Mouse (Mus musculus): ENCODE data around the gene Snx32. TPM values are rescaled to one million over a fixed set of nuclear protein-coding genes. Genes with fewer than 3 reads are reported as not detected.

Snx32 gene
- polyA plus RNA-seq, 1 experiment from 2014 or later = 5.7 TPM

- Histone ChIP-seq H3K4me3 (ENCODE audit: low read depth, low read length) (no peak overlapping the region), H3K4me2 (ENCODE audit: low read depth, low read length) (no peak overlapping the region), H3K9me3 (replicated peaks; ENCODE audit: control insufficient read depth, low read length) (no peaks in the 10 kb centered on the region), H3K27ac (ENCODE audit: low read length) (no peak overlapping the region), H3K9ac (ENCODE audit: low read depth, low read length) (no peak overlapping the region), H3K4me1 (ENCODE audit: control insufficient read depth, low read depth, low read length) (peaks cover 8% of the 10 kb centered on the region), H3K27me3 (ENCODE audit: control insufficient read depth, insufficient read depth, low read depth, low read length) (peaks cover 31% of the 10 kb centered on the region), H3K36me3 (ENCODE audit: control insufficient read depth, insufficient read depth) (no peaks in the 10 kb centered on the region)
- WGBS (ENCODE audit: insufficient replicate concordance) = 65% methylated on average over 10 of the region's 10 CpGs
- ATAC-seq (ENCODE audit: low read depth) = no peak
Measured at GRCm38 (mm10) chr19:5477004-5477667, 33.2 kb downstream of the Snx32 start.

- Histone ChIP-seq H3K9ac (ENCODE audit: low read depth, low read length) (peak overlapping the region; percentile 15; the same call in 1 of the 2 replicates), H3K4me3 (ENCODE audit: low read depth, low read length) (peak overlapping the region; percentile 54), H3K4me1 (ENCODE audit: control insufficient read depth, low read depth, low read length) (peaks cover 8% of the 10 kb centered on the region), H3K4me2 (ENCODE audit: low read depth, low read length) (peak overlapping the region; percentile 69), H3K36me3 (ENCODE audit: control insufficient read depth, insufficient read depth) (no peaks in the 10 kb centered on the region), H3K27ac (ENCODE audit: low read length) (no peak overlapping the region), H3K9me3 (replicated peaks; ENCODE audit: control insufficient read depth, low read length) (no peaks in the 10 kb centered on the region), H3K27me3 (ENCODE audit: control insufficient read depth, insufficient read depth, low read depth, low read length) (peaks cover 31% of the 10 kb centered on the region)
- WGBS (ENCODE audit: insufficient replicate concordance) = 40% methylated on average over 13 of the region's 13 CpGs
- ATAC-seq (ENCODE audit: low read depth) = no peak; the same call in 1 of the 2 replicates
Measured at GRCm38 (mm10) chr19:5475069-5475714, 35.1 kb downstream of the Snx32 start.

- WGBS (ENCODE audit: insufficient replicate concordance) = 2% methylated on average over 57 of the region's 68 CpGs
- Histone ChIP-seq H3K36me3 (ENCODE audit: control insufficient read depth, insufficient read depth) (no peaks in the 10 kb centered on the region), H3K9ac (ENCODE audit: low read depth, low read length) (peak overlapping the region; percentile 53), H3K9me3 (replicated peaks; ENCODE audit: control insufficient read depth, low read length) (no peaks in the 10 kb centered on the region), H3K4me1 (ENCODE audit: control insufficient read depth, low read depth, low read length) (peaks cover 8% of the 10 kb centered on the region), H3K4me3 (ENCODE audit: low read depth, low read length) (peak overlapping the region; percentile 54), H3K27ac (ENCODE audit: low read length) (no peak overlapping the region), H3K4me2 (ENCODE audit: low read depth, low read length) (peak overlapping the region; percentile 69), H3K27me3 (ENCODE audit: control insufficient read depth, insufficient read depth, low read depth, low read length) (peaks cover 31% of the 10 kb centered on the region)
- ATAC-seq (ENCODE audit: low read depth) = peak; percentile 42
Measured at GRCm38 (mm10) chr19:5474281-5475068, 35.9 kb downstream of the Snx32 start.

GRCm38 (mm10) chr19:5473720-5474119 lies 36.6 kb downstream of the Snx32 start, which contains the start of gene Efemp2:
Efemp2 (plus strand) TSS chr19:5473954.
- Histone ChIP-seq H3K9me3 (replicated peaks; ENCODE audit: control insufficient read depth, low read length) (no peaks in the 10 kb centered on the region), H3K27ac (ENCODE audit: low read length) (no peak within 1 kb of the TSS), H3K4me2 (ENCODE audit: low read depth, low read length) (peak within 1 kb of the TSS; percentile 69), H3K9ac (ENCODE audit: low read depth, low read length) (peak within 1 kb of the TSS; percentile 53), H3K27me3 (ENCODE audit: control insufficient read depth, insufficient read depth, low read depth, low read length) (peaks cover 31% of the 10 kb centered on the region), H3K4me3 (ENCODE audit: low read depth, low read length) (peak within 1 kb of the TSS; percentile 54), H3K36me3 (ENCODE audit: control insufficient read depth, insufficient read depth) (no peaks in the 10 kb centered on the region), H3K4me1 (ENCODE audit: control insufficient read depth, low read depth, low read length) (peaks cover 8% of the 10 kb centered on the region)
- peak; percentile 63 for ATAC-seq (ENCODE audit: low read depth)
- WGBS (ENCODE audit: insufficient replicate concordance) = 5% methylated on average over 22 of the region's 22 CpGs

- Histone ChIP-seq H3K36me3 (ENCODE audit: control insufficient read depth, insufficient read depth) (no peaks in the 10 kb centered on the region), H3K4me2 (ENCODE audit: low read depth, low read length) (no peak overlapping the region), H3K4me3 (ENCODE audit: low read depth, low read length) (no peak overlapping the region), H3K9ac (ENCODE audit: low read depth, low read length) (no peak overlapping the region), H3K4me1 (ENCODE audit: control insufficient read depth, low read depth, low read length) (peaks cover 8% of the 10 kb centered on the region), H3K27me3 (ENCODE audit: control insufficient read depth, insufficient read depth, low read depth, low read length) (peaks cover 31% of the 10 kb centered on the region), H3K27ac (ENCODE audit: low read length) (no peak overlapping the region), H3K9me3 (replicated peaks; ENCODE audit: control insufficient read depth, low read length) (no peaks in the 10 kb centered on the region)
- 60% methylated on average over 3 of the region's 3 CpGs for WGBS (ENCODE audit: insufficient replicate concordance)
- ATAC-seq (ENCODE audit: low read depth) = no peak
Measured at GRCm38 (mm10) chr19:5472857-5473256, 37.5 kb downstream of the Snx32 start.

GRCm38 (mm10) chr19:5471846-5472245 lies 38.5 kb downstream of the Snx32 start:
- 50% methylated on average over 5 of the region's 5 CpGs for WGBS (ENCODE audit: insufficient replicate concordance)
- Histone ChIP-seq H3K4me2 (ENCODE audit: low read depth, low read length) (no peak overlapping the region), H3K9me3 (replicated peaks; ENCODE audit: control insufficient read depth, low read length) (no peaks in the 10 kb centered on the region), H3K4me1 (ENCODE audit: control insufficient read depth, low read depth, low read length) (peaks cover 8% of the 10 kb centered on the region), H3K36me3 (ENCODE audit: control insufficient read depth, insufficient read depth) (no peaks in the 10 kb centered on the region), H3K4me3 (ENCODE audit: low read depth, low read length) (no peak overlapping the region), H3K9ac (ENCODE audit: low read depth, low read length) (no peak overlapping the region), H3K27ac (ENCODE audit: low read length) (no peak overlapping the region), H3K27me3 (ENCODE audit: control insufficient read depth, insufficient read depth, low read depth, low read length) (peaks cover 31% of the 10 kb centered on the region)
- ATAC-seq (ENCODE audit: low read depth) = no peak

GRCm38 (mm10) chr19:5468374-5468773 lies 42.0 kb downstream of the Snx32 start, which contains the start of gene Ctsw:
Ctsw (minus strand) TSS chr19:5468507.
- H3K27me3 ChIP-seq (ENCODE audit: control insufficient read depth, insufficient read depth, low read depth, low read length) = peaks cover 4% of the 10 kb centered on the region
- no peaks in the 10 kb centered on the region; the same call in 1 of the 2 replicates for H3K4me1 ChIP-seq (ENCODE audit: control insufficient read depth, low read depth, low read length)
- no peak for ATAC-seq (ENCODE audit: low read depth)
- no peaks in the 10 kb centered on the region for H3K36me3 ChIP-seq (ENCODE audit: control insufficient read depth, insufficient read depth)
- WGBS (ENCODE audit: insufficient replicate concordance) = 35% methylated on average over 5 of the region's 5 CpGs
- H3K4me3 ChIP-seq (ENCODE audit: low read depth, low read length) = no peak within 1 kb of the TSS
- H3K27ac ChIP-seq (ENCODE audit: low read length) = no peak within 1 kb of the TSS
- H3K4me2 ChIP-seq (ENCODE audit: low read depth, low read length) = no peak within 1 kb of the TSS
- H3K9me3 ChIP-seq (replicated peaks; ENCODE audit: control insufficient read depth, low read length) = no peaks in the 10 kb centered on the region
- no peak within 1 kb of the TSS for H3K9ac ChIP-seq (ENCODE audit: low read depth, low read length)

GRCm38 (mm10) chr19:5466916-5467500 lies 43.3 kb downstream of the Snx32 start:
- no peaks in the 10 kb centered on the region for H3K27me3 ChIP-seq (ENCODE audit: control insufficient read depth, insufficient read depth, low read depth, low read length)
- no peak for ATAC-seq (ENCODE audit: low read depth)
- H3K36me3 ChIP-seq (ENCODE audit: control insufficient read depth, insufficient read depth) = no peaks in the 10 kb centered on the region

More at GRCm38 (mm10) chr19:5466916-5467500, 43.3 kb downstream of the Snx32 start:
- Histone ChIP-seq H3K9me3 (replicated peaks; ENCODE audit: control insufficient read depth, low read length) (no peaks in the 10 kb centered on the region), H3K9ac (ENCODE audit: low read depth, low read length) (no peak overlapping the region), H3K4me1 (ENCODE audit: control insufficient read depth, low read depth, low read length) (no peaks in the 10 kb centered on the region), H3K4me2 (ENCODE audit: low read depth, low read length) (no peak overlapping the region), H3K4me3 (ENCODE audit: low read depth, low read length) (no peak overlapping the region), H3K27ac (ENCODE audit: low read length) (no peak overlapping the region)
- 69% methylated on average over 6 of the region's 6 CpGs for WGBS (ENCODE audit: insufficient replicate concordance)
